Mouse (Mus musculus) layer of hippocampus, adult 2 months (tissue): ENCODE results near the gene 6430550D23Rik. TPM values are rescaled to one million over a fixed set of nuclear protein-coding genes. Genes with fewer than 3 reads are reported as not detected.
"Not testable (repeated sequence)": the region's sequence is repeated elsewhere in the genome, so short reads cannot be mapped to it uniquely, and the experiment has no call there.

Source experiments
- DNase-seq, 2 experiments: peaks; one replicate each; pipeline ENCODE4 v3.0.0; 2022; ENCODE audit warnings: low spot score in 2 of 2
- H3K27ac ChIP-seq: fragments of 200-600 bp; 2 replicates; pipeline ENCODE4 v1.8.1; 2022
- H3K4me3 ChIP-seq: fragments of 200-600 bp; 2 replicates; pipeline ENCODE4 v1.8.1; 2022; ENCODE audit warnings: mild to moderate bottlenecking
- CTCF ChIP-seq: fragments of 200-600 bp; conservative IDR thresholded peaks from 2 replicates; pipeline ENCODE4 v1.8.1; 2022; ENCODE audit warnings: antibody characterized with exemption, mild to moderate bottlenecking, moderate library complexity
- total RNA-seq, 2 experiments: library from RNA; stranded (reverse); gene quantifications; 2 replicates each; pipeline ENCODE4 v1.2.3; 2021

6430550D23Rik gene
- total RNA-seq, 2 experiments from 2014 or later, result 2.9 to 4.1 TPM

DNA sequence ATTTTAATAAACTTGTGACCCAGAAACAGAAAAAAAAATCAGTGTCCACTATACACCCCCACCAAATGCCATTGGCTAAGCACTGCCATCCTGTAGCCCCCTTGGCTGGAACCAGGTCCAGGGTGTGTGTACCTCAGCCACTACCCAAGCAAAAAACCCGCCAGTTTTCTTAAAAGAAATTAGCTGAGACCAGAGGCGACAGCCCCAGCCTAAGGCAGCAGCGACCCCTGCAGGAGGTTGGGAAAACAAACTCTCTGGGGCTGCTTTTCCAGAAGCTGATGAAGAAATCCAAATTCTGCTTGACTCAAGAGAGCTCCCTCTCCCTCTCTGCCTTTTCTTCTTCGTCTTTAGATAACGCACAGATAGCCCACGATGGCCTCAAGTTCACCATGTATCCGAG, 61.7 kb downstream of the 6430550D23Rik start:
- TF ChIP-seq CTCF, result peak; percentile 94
- Histone ChIP-seq H3K4me3 (no peak overlapping the region), H3K27ac (no peak overlapping the region)
- DNase-seq, result peak; percentile 44 to 78

DNA sequence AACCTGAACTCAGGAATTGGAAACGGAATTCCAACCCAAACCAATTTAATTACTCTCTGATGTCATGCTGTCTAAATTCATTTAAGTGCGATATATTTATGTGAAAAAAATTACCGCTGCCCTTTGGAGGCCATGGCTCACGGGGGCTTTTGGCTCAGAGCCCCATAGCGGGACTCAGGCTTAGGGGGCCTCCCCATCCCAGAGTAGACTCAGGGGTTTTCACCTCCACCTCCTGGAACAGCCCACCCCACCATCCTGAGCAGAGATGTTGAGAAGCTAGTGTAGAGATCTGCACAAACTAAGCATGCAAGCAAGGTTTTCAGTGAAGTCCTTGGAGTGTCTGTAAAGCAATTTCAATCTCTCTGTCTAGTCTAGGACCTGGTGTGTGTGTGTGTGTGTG, 62.2 kb downstream of the 6430550D23Rik start:
- Histone ChIP-seq H3K27ac (no peak overlapping the region), H3K4me3 (no peak overlapping the region)
- DNase-seq, result no peak
- TF ChIP-seq CTCF, result no peak

DNA sequence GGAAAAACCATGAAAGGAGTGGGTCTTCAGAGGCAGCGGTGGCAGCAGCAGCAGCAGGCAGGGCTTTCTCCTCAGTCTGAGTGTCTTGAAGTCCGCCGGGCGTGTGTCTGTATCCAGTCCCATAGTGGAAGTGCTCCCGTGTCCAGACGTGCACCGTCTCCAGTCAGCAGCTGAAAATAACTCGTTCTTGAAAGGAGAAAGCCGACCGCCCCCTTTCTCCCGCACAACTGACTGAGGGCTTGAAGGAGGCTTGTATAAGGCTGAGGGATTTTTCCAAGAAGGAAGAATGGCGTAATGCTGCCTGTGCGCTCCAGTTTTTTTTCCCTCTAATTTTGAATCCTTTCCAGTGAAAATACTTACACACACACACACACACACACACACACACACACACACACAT, 62.7 kb downstream of the 6430550D23Rik start, which contains the start of gene Gdf5:
TSS of gene Gdf5 (minus strand) at position 244 of the 400 bp plus-strand sequence.
- TF ChIP-seq CTCF, result no peak
- DNase-seq, result no peak
- Histone ChIP-seq H3K27ac (no peak within 1 kb of the TSS), H3K4me3 (no peak within 1 kb of the TSS)

DNA sequence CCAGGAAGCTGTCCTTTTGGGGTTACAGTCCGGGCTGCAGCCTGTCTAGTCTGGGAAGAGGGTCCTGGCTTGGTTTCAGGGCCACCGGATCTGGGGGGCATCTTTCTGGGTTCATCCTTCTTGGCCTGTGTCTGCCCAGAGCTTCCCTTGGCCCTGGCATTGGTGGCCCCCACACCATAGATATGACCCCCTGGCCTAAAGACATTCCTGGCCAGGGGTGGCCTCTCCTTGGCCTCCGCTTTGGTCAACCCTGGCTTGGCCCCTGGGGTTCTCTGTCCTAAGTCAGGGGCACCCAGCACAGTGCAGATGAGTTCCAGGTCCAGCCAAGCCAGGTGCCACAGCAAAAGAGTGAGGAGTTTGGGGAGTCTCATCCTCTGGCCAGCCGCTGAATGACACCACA, 63.1 kb downstream of the 6430550D23Rik start:
- Histone ChIP-seq H3K27ac (no peak overlapping the region), H3K4me3 (no peak overlapping the region)
- no peak for TF ChIP-seq CTCF
- no peak for DNase-seq

DNA sequence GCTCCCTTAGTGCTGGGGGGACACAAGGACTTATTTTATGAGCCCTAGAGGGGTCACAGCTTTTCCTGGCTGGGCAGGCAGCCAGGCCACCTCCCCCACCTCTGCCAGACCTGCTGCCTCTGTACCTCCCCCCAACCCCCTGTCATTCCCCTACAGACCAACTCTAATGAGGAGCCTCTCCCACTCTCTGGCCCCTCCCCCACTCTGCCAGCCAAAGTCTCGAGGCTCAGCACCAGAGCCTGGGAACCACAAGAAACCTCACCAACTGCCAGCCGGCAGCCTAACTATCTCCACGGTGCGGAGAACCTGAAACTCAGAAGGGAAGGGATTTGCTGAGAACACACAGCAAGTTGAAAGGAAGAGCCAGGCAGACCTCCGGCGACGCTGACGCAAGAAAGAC, 64.3 kb downstream of the 6430550D23Rik start:
- no peak for DNase-seq
- H3K27ac ChIP-seq, result no peak overlapping the region
- TF ChIP-seq CTCF, result no peak
- no peak overlapping the region for H3K4me3 ChIP-seq

DNA sequence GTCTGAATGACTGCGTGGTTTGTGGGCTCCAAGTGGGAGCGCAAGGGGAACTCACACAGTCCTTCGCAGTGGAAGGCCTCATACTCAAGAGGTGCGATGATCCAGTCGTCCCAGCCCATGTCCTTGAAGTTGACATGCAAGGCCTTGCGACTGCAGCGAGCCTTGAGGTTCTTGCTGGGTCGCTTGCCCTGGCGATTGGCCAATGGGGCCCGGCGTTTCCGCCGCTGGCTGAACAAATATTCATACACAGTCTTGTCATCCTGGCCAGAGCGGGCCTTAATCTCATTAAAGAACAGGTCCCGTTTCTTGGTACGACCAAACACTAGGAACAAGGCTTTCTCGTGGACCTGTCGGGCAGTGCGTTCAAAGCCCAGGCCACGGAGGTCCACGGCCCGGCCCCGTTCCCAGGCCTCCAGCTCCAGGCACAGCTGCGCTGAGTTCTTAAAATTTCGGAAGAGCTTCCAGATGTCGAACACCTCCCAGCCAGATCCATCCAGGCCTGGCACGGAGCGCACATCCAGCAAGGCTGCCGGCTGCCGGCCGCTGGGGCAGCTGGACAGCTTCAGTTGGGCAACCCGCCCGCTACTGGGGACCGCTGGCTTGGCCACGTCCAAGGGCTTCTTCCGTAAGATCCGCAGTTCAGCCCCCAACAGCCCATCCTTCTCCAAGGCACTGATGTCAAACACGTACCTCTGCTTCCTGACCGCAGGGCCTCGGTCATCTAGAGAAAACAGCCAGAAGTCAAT, 65.9 kb downstream of the 6430550D23Rik start:
- TF ChIP-seq CTCF, result no peak

DNA sequence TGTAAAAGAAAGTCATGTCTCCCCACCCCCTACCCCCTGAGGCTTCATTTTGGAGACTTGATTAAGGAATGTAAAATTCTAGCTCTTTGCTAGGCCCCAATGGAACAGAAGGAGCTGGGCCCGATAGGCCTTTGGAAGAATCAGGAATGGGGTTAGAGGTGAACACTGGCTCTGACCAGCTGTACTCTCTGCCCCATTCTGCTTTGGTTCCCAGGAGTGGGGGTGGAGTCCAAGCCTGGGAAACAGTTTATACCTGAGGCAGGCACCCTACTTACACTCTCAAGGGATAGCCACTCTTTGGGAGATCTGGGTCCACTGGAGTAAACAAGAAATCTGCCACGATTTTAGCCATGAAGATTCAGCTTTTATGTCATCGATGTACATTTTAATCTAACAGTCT, 67.1 kb downstream of the 6430550D23Rik start, which contains the start of gene Gm15557:
TSS of gene Gm15557 (plus strand) at position 48 of the 400 bp plus-strand sequence.
- no peak for TF ChIP-seq CTCF
- no peak for DNase-seq
- Histone ChIP-seq H3K27ac (no peak within 1 kb of the TSS), H3K4me3 (no peak within 1 kb of the TSS)

More for the DNA sequence above, 65.9 kb downstream of the 6430550D23Rik start:
- no peak for DNase-seq
- Histone ChIP-seq H3K27ac (no peak overlapping the region), H3K4me3 (no peak overlapping the region)

DNA sequence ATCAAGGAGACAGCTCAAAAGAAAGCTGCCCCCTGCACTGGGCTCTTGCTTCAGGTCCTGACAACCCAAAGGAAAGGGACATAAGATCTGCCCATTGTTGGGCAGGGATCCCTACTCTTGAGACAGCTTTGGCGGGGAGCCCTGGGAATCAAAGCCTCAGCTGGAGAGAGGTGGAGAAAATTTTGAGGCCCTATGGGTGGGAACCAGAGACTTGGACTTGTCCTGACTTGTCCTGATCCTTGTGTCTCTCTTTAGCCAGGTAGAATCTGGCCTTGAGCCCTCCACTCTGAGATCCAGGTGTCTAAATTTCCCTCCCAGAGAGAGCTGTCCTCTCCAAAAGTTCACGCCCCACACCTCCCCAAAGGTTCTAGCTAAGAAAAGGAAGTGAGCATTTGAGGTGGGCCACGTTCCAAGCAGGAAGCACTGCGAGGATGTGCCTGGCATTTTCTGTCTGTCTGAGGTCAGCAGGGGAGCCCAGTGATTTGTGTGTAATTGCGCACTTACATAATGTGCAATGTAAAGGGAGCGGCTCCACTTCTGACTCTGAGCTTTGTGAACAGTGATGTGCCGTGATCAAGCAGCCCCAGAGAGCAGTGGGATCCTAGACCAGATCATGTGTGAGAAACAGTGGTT, 67.8 kb downstream of the 6430550D23Rik start:
- no peak for TF ChIP-seq CTCF
- H3K4me3 ChIP-seq, result no peak overlapping the region
- DNase-seq, result no peak
- no peak overlapping the region for H3K27ac ChIP-seq

DNA sequence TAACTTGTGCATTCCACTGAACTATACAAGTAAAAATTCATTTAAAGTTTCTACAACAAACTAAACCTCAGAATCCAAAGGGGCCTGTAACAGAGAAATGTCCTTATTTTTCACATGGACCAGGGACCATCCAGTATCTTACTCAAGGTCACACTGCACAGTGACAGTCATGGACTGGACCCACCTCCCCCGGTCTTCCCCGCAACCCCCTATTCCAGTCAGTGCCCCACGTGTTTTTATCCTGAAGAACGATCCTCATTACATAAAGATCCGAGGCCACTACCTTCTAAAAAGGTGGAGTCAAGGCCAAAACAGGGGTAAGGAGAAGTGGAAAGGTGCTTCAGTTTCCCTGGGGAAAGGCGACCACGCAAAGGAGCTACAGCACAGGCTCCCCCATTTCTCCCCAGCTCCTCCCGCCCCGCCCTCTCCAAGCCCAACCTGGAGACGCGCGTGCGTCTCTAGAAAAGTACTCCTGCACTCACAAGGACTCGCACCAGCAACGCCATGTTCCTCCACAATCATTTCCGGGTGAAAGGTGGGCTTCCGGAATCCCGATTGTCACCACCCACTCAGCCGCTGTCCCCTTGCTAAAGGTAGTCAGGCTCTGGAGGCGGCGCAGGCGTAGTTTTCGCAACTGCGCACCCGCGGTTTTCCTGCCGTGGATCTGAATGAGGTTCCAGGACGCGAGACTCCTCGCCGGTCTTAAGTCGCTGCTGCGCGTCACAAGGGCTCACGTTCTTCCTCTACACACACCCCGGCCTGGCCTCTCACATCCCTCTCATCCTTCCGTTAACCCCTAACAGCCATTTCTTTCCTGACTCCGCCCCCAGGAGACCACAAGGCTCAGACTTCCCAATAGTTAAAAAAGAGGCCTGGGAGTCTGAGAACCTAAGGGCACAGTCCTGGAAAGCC, 78.0 kb downstream of the 6430550D23Rik start, which contains the start of gene Uqcc1:
TSS of gene Uqcc1 (minus strand) at position 780 of the 912 bp plus-strand sequence.
- peak; percentile 95 for DNase-seq
- H3K27ac ChIP-seq, result peak within 1 kb of the TSS; percentile 87
- TF ChIP-seq CTCF, result no peak
- peak within 1 kb of the TSS; percentile 58 for H3K4me3 ChIP-seq

DNA sequence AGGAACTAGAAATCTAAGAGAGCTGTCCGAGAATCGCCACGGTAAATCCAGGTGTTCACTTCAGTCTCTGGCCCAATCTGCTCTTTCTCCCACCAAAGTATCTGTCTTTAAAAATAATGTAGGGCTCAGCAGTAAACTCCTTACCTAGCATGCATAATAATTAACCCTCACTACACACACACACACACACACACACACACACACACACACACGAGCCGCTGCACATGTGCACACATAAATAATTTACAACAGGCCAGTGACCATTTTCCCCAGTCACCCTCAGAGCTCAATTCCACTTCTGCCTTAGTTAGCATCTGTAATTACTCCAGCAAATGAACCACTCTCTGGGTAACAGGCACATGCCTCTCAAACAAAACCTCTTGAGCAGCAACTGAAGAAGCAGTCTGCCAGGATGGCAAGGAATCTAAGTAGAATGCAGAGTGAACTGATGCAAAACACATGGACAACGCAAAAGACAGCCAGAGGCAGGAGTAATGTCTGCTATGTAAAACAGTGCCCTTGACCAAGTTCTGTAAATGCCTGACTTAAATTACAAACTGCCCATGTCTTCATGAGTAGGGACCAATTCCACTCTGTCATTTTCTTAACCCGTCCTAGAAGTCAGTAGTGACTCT, 78.9 kb downstream of the 6430550D23Rik start:
- TF ChIP-seq CTCF, result no peak
- Histone ChIP-seq H3K4me3 (peak overlapping the region; percentile 58), H3K27ac (no peak overlapping the region)
- DNase-seq, result no peak

DNA sequence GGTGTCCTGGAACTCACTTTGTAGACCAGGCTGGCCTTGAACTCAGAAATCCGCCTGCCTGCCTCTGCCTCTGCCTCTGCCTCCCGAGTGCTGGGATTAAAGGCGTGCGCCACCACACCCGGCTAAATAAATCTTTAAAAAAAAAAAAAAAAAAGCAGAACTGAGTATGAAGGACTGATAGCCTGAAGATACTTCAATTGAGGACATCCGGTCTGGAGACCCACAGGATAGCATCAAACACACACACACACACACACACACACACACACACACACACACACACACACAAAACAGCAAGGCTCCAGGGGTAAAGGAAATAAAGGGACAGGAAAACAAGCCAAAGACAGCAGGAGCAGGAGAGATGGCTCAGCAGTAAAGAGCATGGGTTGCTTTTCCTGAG, 82.6 kb downstream of the 6430550D23Rik start:
- not testable (repeated sequence) for H3K4me3 ChIP-seq, DNase-seq, H3K27ac ChIP-seq

Other genes starting within 250 kb of the 6430550D23Rik start
- 10 to 100 TPM; 36.8 to 38.5 TPM for gene Mmp24, start 232.6 kb downstream of the 6430550D23Rik start, total RNA-seq
- 10 to 100 TPM; 52.2 to 52.8 TPM for gene BC029722, start 188.6 kb downstream of the 6430550D23Rik start, total RNA-seq
- 10 to 100 TPM; 61.7 to 65.1 TPM for gene Eif6, start 181.1 kb downstream of the 6430550D23Rik start, total RNA-seq
- gene Fam83c, start 173.1 kb downstream of the 6430550D23Rik start, total RNA-seq, result not detected
- gene Uqcc1, start 77.7 kb downstream of the 6430550D23Rik start, total RNA-seq, result 10 to 100 TPM; 73.6 to 81.6 TPM
- not detected for gene Gm15557, start 67.2 kb downstream of the 6430550D23Rik start, total RNA-seq
- under 1 TPM in 1 of 2 experiments, not detected in 1; 0.15 TPM for gene Gdf5, start 62.6 kb downstream of the 6430550D23Rik start, total RNA-seq
- gene Cep250, start 51.5 kb downstream of the 6430550D23Rik start, total RNA-seq, result 10 to 100 TPM; 19.0 to 21.0 TPM
- gene Ergic3, start 68 bp upstream of the 6430550D23Rik start, total RNA-seq, result 100 to 1,000 TPM; 195 to 213 TPM
- gene Fer1l4, start 45.0 kb upstream of the 6430550D23Rik start, total RNA-seq, result not detected
- gene Spag4, start 57.2 kb upstream of the 6430550D23Rik start, total RNA-seq, result 1 to 10 TPM; 3.3 to 5.1 TPM
- gene Cpne1, start 104.0 kb upstream of the 6430550D23Rik start, total RNA-seq, result 10 to 100 TPM; 26.9 to 27.3 TPM
- 10 to 100 TPM; 26.9 to 36.3 TPM for gene Rbm12, start 104.0 kb upstream of the 6430550D23Rik start, total RNA-seq
- gene Gm28036, start 119.1 kb upstream of the 6430550D23Rik start, total RNA-seq, result 10 to 100 TPM; 18.5 to 24.6 TPM
- 100 to 1,000 TPM; 149 to 160 TPM for gene Romo1, start 136.1 kb upstream of the 6430550D23Rik start, total RNA-seq
- gene Nfs1, start 136.2 kb upstream of the 6430550D23Rik start, total RNA-seq, result 10 to 100 TPM; 41.6 to 45.2 TPM
- gene Rbm39, start 172.3 kb upstream of the 6430550D23Rik start, total RNA-seq, result 100 to 1,000 TPM; 346 to 390 TPM
- 100 to 1,000 TPM; 106 to 116 TPM for gene Phf20, start 188.5 kb upstream of the 6430550D23Rik start, total RNA-seq